Mouse (Mus musculus): ENCODE results near the gene Tti1.
"Not testable (repeated sequence)": the region's sequence is repeated elsewhere in the genome, so short reads cannot be mapped to it uniquely, and the experiment has no call there.

Tti1 gene

DNA sequence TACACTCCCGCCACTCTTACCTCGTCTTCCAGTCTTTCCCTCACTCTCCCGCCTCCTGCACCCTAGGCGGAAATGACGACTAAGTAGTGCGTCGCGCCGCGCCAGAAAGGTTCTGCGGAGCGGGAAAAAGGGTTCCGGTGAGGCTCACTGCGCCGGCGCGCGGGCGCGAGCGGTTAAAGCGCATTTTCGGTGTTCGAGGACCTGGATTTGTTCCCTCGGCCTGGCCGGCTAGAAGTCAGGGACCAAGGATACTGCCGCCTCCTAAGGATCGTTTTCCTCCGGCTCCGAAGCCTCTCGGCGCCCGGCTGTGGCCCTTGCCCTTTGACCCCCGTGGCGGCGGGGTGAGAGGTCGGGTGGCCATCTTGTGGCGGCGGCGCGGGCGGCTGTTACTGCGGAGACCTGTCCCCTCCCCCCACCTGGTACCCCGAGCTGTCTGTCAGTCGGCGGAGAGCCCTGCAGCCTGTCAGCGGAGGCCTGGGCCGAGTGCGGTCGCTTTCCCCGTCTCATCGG lies at the start of gene Tti1, which contains the start of gene Rprd1b:
TSS of gene Tti1 (minus strand) at position 80 of the 510 bp plus-strand sequence.
TSS of gene Rprd1b (plus strand) at position 144 of the 510 bp plus-strand sequence.
- peak; percentile 93 to 94 for DNase-seq

DNA sequence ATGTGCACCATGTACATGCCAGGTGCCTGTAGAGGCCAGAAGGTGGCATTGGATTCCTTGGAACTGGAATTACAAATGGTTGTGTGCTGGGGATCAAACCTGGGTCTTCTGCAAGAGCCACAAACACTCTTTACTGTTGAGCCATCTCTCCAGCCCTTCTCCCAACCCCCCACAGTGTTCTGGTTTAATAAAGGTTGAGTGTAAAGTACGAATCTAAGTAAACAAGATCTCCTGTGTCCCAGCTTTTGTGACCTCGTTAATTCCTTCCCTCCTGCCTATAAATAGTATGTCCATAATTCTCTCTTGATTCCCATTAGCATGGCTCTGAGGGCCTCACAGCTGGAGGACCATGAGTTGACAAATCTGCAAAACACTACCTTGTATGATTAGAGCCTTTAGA lies 49.7 kb upstream of the Tti1 start:
- DNase-seq: no peak

DNA sequence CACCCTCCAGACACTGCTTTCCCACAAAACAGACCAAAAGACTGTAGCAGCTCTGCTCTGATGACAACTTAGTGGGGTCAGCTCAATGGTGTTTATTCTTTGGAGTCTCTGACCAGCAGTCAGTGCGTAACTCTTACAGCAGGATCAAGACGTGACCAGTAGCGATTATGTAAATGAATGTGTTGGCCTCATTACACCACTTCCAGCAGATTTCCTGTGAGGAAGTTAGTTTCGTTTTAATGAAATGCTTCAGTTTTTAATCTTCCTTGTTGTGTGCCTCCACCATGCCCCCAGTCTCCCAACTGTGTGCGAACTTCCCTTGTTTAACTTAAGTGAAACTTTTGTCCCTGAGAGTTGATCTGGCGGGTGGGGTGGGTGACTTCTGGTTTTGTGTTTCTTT lies 48.5 kb upstream of the Tti1 start:
- no peak for DNase-seq

DNA sequence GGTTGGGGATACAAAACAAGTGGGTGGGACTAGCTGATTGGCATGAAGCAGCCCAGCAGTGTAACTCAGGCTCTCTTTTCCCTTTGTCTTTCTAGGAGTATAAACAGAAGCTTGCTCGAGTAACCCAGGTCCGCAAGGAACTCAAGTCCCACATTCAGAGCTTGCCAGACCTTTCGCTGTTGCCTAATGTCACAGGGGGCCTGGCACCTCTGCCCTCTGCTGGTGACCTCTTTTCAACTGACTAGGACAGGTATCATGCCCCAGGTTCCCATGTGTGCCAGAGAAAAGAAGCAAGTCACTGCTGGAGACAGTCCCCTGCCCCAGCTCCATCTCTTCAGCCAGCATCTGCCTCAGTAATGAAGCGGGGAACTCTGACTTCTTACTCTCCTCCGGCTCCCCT lies 46.6 kb upstream of the Tti1 start:
- peak in 1 of 2 experiments; percentile 25 for DNase-seq

DNA sequence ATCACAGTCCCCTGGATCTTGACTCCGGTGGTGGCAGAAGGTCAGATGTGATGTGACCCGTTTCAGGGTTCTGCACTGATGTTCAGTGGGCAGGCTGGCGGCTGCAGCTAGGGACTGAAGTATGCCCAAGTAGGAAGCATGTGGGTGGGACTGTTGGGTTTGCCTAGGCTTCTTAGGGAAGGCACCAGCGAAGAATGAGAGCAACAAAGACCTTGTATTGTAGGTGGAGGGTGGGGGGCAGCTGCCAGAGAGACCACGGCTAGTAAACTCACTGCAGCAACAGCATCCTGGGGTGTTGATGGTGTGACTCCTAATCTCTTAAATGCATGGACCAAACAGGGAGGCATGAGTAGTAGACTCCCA lies 43.4 kb upstream of the Tti1 start:
- DNase-seq: no peak

DNA sequence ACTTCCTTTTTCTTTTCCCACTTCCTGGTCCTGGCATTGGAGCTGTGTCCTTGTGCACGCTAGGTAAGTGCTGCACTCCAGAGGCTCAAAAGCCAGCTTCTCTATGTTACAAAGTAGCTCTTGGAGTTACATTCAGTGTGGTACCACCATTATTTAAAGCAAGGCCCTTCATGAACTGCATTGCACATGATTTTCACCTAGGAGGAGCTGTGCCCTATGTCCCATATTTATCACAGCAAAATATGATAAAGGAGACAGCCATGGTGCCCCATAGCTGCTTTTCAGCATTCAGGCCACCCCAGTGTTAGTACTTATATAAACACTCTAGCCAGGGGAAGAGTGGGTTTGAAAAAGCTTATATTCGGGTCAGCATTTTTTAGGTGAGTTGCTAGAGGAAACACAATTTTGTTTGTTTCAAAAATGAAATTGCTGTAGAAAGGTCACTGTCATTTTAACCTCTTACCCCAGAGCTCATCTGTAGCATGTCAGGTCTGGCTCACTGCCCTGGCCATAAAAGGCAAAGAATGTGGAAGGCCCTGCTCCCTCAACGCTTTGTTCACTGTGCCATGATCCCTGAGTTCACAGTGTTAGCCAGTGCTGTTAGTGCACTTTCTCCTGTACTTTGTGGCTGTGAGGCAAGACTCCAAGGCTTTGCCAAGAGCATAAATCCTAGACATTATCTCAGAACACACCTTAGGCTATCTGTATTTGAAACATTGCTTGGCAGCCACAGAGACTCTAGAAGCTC lies 42.8 kb upstream of the Tti1 start:
- peak in 1 of 2 experiments; percentile 21 for DNase-seq

DNA sequence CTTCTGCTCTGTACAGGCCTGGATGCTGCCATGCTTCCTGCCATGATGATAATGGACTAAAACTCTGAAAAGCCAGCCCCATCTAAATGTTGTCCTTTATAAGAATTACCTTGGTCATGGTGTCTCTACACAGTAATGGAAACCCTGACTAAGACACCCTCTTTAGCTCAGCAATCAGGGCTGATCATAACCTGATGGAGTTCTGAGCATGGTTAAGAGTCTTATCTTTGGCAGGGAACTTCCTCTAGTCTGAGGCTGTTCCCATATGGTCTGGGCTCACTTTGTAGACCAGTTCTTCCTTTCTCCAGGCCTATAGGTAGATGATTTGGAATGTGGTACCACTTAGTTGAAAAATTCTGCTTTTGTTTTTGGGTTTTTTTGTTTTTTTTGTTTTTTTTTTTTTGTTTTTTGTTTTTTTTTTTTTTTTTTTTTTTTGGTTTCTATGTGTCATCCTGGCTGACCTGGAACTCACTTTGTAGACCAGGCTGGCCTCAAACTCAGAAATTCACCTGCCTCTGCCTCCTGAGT lies 40.3 kb upstream of the Tti1 start:
- DNase-seq: no peak

DNA sequence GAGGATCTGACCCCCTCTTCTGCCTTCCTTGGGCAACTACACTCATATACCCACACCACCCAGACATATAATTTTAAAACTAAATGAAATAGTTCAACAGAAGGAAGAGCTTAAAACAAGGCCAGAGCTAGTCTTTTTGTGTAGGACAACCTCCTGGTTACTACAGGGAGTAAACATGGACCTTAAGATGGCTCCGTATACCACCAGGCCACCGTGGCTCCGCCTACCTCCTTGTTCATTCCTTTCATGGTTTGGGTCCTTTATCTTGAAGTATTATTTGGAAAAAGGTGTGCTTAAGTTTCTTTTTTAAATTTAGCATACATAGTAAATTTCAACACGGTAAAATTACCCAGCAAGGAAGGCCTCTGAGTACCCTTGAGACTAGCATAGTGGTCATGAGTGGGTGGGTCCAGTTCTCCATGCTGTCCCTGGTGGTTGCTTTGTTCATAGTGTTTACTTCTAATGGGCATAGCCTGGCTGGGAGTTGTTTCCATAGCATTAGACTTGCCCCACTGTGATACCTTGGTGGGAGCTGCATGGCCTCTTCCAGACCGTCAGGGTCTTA lies 39.1 kb upstream of the Tti1 start:
- DNase-seq: peak; percentile 37 to 58

DNA sequence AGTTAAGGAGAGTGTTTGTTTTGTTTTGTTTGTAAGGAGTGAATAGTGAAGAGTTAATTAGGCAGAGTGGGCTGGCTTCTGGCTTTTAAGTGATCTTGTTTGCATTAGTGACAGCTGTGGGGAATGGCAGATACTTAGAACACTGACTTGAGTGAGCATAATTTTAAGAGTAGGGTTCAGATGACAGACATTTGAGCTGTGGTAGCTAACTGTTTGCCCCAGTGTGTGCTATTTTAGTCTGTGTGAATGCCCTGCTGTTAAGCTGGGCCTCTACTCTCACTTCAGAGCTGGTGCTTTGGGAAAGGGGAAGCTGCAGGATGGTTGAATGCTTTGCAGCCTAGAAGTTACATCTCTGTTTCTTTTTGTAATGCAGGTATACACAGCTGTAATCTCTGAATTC lies 38.2 kb upstream of the Tti1 start:
- DNase-seq: no peak

DNA sequence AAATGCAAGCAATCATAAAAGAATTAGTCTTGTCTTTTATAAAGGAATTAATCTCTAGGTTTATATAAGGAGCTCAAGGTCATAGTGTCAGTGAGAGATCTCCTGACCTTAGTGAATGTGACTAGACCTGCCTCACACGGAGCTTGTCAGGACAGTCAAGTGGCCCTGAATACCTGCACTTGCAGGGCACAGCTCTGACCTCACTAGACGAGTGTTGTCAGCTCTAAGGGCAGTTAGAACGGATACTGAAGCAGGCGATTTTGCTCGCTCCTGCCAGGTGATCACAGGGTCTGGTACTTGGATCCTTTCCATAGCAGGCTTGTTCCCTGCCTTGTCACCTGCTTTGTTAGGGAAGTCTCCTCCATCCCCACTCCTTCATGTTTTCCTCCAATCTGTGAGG lies 36.8 kb upstream of the Tti1 start:
- DNase-seq: peak in 1 of 2 experiments; percentile 26

DNA sequence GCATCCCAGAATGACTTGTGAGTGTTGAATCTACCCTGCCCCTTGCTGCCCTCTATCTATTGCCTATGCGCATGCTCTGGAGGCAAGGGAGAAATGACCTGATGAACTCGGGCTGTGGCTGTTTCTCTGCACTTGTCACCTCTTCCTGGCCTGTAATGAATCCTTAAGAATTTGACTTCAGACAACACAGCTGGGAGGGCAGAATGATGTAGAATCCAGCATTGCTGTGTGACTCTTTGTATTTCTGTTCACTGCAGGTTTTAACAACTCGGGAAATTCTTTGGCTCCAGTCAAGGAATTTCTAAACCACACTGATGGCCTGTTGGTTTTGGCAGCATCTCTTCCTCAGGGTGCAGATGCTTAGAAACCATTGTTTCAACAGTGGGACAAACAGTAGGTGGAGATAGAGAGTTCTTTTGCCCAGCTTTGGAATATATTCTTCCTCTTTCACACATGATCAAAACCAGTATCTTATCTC lies 36.4 kb upstream of the Tti1 start:
- DNase-seq: peak in 1 of 2 experiments; percentile 57

DNA sequence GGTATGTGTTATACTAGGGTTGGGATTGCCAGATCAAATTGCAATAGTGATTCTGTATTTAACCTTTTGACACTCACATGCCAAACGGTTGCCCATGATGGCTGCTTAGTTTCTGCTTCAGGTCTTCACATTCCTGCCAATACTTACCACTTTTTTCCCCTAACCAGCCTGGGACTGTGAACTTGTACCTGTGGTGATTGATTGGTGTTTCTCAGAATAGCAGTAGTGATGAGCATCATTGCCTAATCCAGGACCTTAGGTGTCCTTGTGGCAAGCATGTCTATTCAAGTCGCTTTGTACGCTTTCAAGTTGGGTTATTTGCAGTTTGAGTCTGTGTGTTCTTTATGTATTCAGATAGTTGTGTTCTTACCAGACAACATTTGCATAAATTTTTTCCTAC lies 34.8 kb upstream of the Tti1 start:
- DNase-seq: no peak

DNA sequence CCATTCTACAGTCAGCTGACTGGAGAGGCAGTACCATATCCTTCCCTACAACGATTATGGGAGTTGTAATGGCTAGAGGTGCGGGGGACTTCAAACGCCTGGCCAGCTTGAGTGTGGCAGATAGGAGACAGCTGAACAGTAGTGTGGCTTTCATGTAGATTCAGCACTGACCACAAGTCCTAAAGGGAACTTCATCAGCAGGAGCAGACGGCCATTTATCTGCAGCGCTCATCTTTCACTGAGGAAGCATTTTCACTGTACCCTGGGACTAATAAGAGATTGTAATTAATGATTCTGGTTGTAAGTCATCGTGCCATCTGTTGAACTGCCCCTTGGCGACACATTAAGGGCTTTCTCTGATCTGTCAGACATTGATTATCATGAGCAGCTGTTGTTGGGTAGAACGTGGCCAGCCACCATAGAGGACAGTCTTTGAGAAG lies 31.5 kb upstream of the Tti1 start:
- DNase-seq: no peak

DNA sequence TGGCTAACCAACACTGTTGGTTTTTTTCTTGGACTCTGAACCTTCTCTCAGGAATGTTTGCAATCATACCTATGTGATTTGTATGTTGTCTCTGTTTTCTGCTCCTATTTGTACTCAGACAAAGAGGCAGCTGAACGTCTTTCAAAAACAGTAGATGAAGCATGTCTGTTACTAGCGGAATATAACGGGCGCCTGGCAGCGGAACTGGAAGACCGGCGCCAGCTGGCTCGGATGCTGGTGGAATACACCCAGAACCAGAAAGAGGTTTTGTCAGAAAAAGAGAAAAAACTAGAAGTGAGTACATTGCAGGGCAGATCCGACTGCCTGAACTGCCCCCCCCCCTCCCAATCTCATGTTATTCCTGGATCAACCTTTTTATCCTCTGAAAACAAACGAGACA lies 30.3 kb upstream of the Tti1 start:
- peak in 1 of 2 experiments; percentile 31 for DNase-seq

DNA sequence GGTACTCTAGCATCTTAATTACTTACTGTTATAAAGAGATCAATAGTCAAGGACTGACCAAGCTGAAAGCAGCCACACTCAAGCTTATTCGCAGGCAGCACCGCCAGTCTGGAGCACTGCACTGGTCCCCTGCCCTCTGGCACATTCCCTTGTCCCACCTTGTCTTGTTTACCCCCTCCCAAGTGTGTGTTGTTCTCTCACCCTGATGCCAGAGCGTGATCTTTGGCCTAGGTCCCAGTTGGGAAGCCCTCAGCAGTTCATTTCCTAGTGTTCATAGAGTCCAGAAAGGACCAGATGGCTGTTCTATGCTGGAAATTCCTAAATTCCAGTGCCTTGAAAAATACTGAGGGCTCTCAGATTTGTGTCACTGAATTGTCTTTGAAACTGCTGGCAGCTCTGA lies 28.8 kb upstream of the Tti1 start:
- DNase-seq: no peak

DNA sequence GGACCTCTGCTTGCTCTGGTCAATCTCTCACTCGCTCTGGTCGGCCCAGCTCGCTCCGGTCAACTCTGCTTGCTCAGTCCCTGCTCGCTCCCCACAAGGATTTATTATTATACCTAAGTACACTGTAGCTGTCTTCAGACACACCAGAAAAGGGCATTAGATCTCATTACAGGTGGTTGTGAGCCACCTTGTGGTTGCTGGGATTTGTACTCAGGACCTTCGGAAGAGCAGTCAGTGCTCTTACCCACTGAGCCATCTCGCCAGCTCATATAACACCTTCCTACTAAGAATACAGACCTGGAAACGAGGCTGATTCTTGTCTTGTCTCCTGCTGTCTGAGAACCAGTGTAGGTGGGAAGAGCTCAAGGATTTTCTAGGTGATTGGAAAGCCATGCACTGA lies 27.1 kb upstream of the Tti1 start:
- DNase-seq: not testable (repeated sequence)

DNA sequence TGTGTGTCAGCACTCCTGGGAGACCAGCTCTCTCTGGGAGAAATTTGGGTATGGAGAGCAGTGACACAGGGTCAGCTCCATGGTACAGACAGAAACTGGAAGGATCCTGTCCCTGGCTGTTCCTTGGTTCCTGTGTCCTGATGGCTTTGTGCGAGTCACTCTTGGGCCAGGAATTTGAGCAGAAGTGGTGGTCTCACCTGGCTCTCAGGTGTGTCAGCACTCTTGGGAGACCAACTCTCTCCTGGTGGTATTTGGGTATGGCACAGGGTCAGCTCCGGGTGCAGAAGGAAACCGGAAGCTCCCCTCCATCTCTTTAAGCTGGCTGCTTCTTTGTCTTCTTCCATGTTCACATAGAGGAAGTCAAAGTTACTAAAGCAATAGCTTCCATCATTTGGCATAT lies 26.4 kb upstream of the Tti1 start:
- DNase-seq: no peak

DNA sequence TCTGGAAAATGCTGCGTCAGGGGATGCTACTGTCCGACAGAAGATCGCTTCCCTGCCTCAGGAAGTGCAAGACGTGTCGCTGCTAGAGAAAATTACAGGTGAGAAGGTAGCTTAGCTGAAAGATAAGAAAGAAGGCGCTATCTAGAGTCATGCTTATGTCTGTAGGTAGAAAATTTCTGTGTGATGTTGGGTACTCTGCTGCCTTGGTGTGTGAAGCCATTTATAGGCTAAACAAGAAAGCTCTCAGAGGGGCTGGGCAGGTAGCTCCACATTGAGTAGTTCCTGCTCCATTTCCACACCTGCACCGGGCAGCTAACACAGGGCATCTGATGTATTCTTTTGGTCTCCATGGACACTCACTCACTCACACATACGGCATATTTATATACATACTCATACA lies 21.9 kb upstream of the Tti1 start:
- no peak for DNase-seq

DNA sequence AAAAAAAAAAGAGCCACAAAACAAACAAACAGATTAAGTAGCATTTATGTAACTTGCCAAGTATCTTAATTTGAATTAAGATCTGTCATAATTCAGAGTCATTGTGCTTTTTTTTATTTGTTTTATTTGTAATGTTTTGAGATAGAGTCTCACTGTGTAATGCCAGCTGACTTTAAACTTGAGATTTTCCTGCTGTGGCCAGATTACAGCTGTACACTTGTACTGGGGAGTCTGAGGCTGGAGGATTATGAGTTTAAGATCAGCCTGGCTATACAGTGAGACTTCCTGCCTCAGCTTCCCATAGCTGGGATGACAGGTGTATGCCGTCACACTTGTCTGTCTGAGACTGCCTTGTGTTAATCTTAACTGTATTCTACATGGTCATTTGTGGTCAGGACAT lies 20.5 kb upstream of the Tti1 start:
- DNase-seq: no peak

DNA sequence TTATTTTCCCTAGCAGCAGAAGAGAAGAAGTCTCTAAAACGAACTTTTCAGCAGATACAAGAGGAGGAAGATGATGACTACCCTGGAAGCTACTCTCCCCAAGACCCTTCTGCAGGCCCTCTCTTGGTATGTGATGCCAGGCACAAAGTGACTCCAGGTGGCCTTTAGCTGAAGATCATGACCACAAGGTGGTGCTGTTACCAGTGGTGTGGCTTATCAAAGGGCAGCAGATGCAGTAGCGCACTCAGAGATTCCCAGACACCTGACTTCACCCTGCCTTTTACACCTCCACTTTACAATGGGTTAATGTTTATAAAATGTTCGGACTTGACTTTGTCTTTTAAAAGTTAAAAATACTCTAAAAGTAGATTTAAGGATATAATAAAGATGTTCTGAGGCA lies 19.7 kb upstream of the Tti1 start:
- DNase-seq: peak; percentile 34 to 67

DNA sequence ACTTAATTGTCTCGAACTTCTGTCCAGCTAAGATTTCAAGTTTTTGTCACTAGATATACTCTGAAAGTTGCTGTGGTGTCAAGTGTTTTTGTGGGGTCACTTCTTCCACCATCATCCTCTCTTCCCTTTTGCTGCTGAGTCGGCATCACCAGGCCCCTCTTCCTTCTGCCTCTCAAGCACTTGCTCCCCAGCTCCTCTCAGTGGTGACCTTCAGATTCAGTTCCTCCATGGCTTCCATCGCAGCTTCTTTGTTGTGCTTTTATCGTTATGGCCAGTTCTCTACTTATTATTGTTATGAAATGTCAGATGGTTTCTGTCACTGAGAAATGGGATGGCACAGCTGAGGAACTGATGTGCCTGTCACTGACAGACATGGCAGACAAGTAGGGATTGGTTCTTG lies 18.0 kb upstream of the Tti1 start:
- no peak for DNase-seq

DNA sequence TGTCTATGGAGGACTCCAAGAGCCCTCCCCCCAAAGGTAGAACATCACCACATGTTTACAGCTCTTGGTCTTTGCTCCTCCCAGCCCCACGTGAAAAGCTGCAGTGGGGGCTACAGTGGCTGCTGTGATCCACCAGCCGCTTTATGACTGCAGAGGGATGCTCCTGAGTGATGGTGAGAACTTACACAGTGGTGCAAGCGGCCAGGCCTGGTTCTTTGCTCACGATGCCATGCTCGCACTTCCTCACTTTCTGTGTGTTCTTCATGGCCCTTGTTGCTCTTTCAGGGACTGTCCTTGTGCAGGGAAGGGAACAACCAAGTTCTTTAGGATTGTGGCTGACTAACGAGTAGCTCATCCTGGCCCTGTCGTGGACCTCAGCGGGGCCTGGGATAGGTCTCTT lies 15.3 kb upstream of the Tti1 start:
- no peak for DNase-seq

DNA sequence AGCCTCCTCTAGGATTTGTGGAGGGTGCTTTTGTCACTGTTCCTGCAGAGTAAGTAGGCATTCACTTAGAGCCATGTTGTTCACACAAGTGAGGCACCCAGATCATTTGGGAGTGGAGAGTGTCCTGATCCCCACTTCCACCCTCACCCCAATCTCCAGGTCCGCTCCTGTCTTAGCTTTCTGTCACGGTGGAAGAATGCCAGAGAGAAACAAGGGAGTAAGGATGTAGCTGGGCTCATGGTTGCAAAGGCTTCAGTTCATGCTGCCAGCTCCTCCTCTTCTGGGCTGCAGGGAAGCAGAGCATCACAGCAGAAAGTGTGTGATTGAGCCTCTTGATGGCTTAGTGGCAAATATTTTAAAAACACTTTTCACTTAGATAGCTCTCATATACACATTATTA lies 12.2 kb upstream of the Tti1 start:
- no peak for DNase-seq

DNA sequence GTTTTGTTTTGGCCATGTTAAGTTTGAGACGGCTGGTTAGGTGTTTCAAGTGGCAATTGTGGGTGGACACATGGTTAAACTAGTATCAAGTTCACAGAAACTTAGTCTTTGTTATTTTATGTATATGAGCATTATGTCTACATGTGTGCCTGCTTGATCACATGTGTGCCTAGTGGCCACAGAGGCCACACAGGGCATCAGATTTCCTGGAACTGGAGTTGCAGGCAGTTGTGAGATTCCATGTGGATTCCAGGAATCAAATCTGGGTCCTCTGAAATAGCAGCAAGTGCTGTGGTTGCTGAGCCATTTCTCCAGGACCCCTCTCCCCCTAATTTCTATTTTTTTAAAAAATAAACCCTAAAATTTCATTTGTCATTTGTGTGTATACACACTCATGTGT lies 11.4 kb upstream of the Tti1 start:
- DNase-seq: no peak
